Mouse (Mus musculus): ENCODE data around the gene Fam151a.
"Not testable (repeated sequence)": the region's sequence is repeated elsewhere in the genome, so short reads cannot be mapped to it uniquely, and the experiment has no call there.

Gene Fam151a

GRCm38 (mm10) chr4:106733636-106734035, at the start of gene Fam151a:
Fam151a (plus strand) TSS chr4:106733889.
- DNase-seq (ENCODE audit: low spot score), result no peak

- DNase-seq (ENCODE audit: low spot score), result no peak
Observed at GRCm38 (mm10) chr4:106688636-106689296, 44.9 kb upstream of the Fam151a start.

- DNase-seq (ENCODE audit: low spot score), result no peak
Observed at GRCm38 (mm10) chr4:106693841-106694430, 39.8 kb upstream of the Fam151a start.

DNA sequence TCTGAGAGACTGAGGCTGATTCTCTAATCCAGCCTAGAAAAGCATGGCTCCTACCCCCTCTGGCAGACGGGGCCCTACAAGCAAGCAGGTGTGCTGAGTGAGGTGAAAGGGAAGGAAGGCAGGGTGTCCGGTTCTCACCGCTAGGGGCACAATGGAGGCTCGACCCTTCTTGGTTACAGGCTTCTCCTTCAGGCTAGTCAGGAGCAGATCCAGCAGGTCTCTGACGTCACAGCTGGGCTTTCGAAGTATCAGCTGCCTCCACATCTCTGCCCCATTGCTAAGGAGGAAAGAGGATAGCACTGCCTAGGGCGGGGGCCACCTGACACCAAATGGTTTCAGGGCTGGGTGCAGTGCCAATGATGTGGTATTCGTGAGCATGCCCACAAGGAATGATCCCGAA, 33.7 kb upstream of the Fam151a start:
- DNase-seq (ENCODE audit: low spot score), result no peak

DNA sequence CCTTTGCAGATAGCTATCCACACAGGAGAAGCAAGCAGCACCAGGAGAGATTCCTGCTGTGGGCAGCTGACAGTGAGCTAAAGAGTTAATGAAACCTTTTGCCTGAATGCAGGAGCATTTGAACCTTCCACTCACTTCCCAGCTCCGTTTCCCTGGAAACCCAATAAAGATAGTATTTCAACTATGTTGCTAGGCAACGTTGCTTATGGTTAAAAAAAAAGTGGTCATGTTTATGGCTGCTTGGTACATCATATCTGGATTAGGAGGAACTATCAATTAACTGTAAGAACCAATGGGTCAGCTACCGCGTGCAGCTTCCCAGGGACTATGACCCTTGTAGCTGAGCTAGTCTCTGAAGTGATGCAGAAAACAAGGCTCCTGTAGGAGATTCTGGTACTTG, 32.9 kb upstream of the Fam151a start:
- DNase-seq (ENCODE audit: low spot score), result no peak

DNA sequence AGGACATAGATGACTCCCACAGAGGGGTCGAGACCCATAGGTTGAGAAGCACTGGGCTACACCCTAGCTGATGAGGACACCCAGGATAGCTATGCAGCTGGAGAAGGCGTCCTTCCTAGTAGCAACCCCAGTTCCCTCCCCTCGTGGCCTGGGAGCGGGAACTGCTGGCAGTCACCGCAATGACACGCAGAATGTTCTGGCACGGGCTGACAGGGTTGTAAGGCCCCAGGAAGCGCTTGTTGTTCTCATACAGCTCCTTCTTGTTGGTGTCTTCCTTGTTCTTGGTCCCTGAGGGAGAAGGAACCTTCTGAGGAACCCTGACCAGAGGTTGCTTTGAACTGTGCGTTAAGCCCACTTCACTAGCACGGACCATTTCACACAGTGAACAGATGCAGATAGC, 29.7 kb upstream of the Fam151a start:
- no peak for DNase-seq (ENCODE audit: low spot score)

DNA sequence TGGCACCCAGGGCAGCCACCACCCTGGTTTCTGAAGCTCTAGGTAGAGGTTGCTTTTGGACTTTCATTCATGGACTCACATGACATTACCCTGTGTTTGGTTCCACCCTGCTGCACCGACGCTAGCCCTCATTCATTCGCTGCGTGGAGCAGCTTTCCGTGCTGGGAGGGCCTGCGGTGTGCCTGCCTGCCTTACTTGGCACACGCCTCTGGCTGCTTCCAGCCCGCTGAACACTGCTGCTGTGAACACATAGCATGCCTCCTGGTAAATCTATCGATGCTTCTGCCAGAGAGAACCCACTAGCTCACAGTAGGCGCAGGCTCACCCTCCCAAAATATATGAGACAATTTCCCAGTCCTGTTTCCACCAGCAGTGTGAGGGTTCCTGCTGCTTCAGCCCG, 29.3 kb upstream of the Fam151a start:
- no peak for DNase-seq (ENCODE audit: low spot score)

- no peak for DNase-seq (ENCODE audit: low spot score)
Observed at GRCm38 (mm10) chr4:106705096-106705665, 28.5 kb upstream of the Fam151a start.

DNA sequence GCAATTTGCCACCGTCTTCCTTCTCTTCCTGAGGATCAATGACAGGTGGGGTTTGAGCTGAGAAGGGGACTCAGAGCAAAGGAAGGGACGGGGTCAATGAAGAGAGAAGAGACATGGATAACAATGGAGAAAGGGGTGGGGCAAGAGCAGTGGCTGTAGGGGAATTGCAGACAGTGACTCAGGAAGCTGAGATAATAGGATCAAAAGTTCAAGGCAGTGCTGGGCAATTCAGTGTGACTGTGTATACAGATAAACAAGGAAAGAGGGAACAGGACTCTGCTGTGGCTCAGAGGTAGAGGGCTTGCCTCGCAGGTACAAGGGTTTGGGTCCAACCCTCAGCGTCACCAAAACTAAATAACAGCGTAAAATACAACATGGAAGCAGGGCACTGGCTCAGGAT, 25.7 kb upstream of the Fam151a start:
- DNase-seq (ENCODE audit: low spot score), result no peak

- peak; percentile 58 for DNase-seq (ENCODE audit: low spot score)
Observed at GRCm38 (mm10) chr4:106708408-106708807, 25.3 kb upstream of the Fam151a start.

DNA sequence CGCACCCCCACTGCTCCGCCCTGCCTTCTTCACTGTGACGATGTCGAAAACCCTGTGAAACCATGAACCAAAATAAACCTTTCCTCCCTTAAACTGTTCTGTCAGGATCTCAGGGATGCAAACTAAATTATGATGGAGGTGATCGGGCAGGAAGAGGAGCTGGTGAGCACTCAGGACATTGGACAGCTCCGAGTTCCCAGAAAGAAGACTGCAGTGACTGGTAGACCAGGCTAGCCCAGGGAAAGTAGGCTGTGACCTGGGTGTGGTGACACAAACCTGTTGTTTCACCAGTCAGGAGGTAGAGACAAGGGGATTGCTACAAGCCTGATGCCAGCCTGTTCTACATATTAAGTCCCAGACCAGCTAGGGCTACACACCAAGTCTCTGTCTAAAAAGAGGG, 20.1 kb upstream of the Fam151a start:
- no peak for DNase-seq (ENCODE audit: low spot score)

GRCm38 (mm10) chr4:106720631-106721030, 13.1 kb upstream of the Fam151a start:
- no peak for DNase-seq (ENCODE audit: low spot score)

- DNase-seq (ENCODE audit: low spot score), result no peak
Observed at GRCm38 (mm10) chr4:106730814-106731213, 2.9 kb upstream of the Fam151a start, which contains the start of gene Mroh7. Mroh7 (minus strand) TSS chr4:106730925.

DNA sequence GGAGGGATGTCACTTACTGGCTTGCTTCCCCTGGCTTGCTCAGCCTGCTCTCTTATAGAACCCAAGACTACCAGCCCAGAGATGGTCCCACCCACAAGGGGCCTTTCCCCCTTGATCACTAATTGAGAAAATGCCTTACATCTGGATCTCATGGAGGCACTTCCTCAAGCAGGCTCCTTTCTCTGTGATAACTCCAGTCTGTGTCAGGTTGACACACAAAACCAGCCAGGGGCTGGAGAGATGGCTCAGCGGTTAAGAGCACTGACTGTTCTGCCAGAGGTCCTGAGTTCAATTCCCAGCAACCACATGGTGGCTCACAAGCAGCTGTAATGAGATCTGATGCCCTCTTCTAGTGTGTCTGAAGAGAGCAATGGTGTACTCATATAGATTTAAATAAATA, 3.2 kb downstream of the Fam151a start:
- not testable (repeated sequence) for DNase-seq (ENCODE audit: low spot score)

DNA sequence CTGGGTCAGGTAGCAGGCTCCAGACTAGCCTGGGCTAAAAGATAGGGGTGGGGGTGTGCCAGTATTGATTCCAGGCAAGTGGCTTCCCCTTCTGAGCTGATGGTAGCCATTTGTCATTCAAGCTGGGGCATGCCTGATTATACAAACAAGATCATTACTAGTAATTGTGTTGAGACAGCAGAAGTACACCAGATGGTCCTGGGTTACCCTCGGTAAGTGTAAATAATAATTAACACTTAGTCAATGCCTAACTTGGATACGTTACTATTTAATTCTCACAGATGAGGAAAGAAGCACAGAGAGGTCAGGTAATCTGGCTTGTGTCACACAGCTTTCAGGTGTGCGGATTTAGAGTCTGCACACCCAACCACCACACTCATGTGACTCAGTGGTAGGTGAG, 4.2 kb downstream of the Fam151a start:
- no peak for DNase-seq (ENCODE audit: low spot score)

GRCm38 (mm10) chr4:106745862-106746261, 12.2 kb downstream of the Fam151a start:
- DNase-seq (ENCODE audit: low spot score), result no peak

DNA sequence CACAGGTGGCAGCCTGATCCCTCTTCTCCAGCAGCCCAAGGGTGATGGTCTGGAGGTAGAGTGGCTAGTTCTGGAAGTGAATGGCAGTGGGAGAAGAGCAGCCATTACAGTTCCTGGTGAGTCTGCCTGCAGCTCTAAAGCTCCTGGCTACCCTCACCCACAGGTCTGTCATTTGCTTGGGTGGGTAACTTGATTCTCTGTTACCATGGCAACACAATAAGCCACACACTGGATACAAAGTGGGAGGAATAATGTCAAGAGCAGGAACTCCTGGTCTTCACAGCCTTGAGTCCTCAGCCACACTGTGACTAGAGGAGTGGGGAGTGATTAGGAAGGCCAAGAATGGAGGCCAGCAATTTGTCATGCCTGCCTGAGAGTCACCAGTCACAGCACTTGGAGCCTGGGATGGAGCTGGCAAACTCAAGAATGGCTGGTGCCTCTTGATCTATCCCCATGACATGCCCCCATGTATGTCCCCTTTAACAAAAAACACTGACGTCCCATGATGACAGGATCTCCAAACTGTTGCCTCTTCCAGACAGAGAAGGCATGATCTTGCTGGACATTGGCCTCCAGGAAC, 13.4 kb downstream of the Fam151a start:
- no peak for DNase-seq (ENCODE audit: low spot score)

- DNase-seq (ENCODE audit: low spot score), result peak; percentile 18
Observed at GRCm38 (mm10) chr4:106749699-106750098, 16.0 kb downstream of the Fam151a start.

- no peak for DNase-seq (ENCODE audit: low spot score)
Observed at GRCm38 (mm10) chr4:106751726-106752125, 18.0 kb downstream of the Fam151a start.

DNA sequence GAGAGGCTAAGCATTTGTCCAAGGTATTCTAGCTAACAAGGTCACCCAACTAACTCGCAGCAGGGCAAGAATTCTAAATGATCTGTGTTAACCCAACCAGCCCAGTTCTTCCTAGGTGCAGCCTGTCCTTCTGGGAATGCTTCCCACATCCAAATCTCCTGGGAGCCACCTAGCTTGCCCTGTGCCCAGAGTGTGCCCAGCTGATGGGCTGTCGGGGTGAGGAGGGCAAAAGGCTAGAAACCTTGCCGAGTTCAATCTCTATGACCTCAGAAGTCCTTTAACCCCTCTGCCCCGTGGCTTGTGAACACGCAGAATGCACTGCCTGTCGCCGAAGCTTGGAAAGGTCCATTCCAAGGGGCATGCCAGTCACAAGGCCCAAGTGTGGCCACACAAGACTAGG, 30.5 kb downstream of the Fam151a start:
- DNase-seq (ENCODE audit: low spot score), result no peak

DNA sequence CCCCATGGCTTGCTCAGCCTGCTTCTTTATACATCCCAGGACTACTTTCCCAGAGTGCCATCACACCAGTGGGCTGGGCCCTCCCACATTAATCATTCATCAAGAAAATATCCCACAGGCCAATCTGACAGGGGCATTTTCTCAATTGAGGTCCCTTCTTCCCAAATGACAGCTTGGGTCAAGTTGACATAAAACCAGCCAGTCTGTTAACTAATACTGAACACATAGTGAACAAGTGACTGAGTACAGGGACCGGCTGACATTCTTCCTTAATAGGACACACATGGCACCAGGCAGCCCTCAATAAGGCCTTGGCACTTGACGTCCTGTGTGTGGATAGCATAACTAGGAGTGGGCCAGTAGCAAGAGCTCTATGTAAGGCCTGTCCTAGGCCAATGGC, 35.6 kb downstream of the Fam151a start:
- DNase-seq (ENCODE audit: low spot score), result no peak

- DNase-seq (ENCODE audit: low spot score), result no peak
Observed at GRCm38 (mm10) chr4:106772558-106772957, 38.9 kb downstream of the Fam151a start.

- DNase-seq (ENCODE audit: low spot score), result not testable (repeated sequence)
Observed at GRCm38 (mm10) chr4:106775767-106776166, 42.1 kb downstream of the Fam151a start.
